Mouse (Mus musculus) stomach, postnatal 0 days (tissue): ENCODE data around the gene Iqcf3. TPM values are rescaled to one million over a fixed set of nuclear protein-coding genes. Genes with fewer than 3 reads are reported as not detected.

Experiments
- ATAC-seq: fragments of 200-750 bp; cut with Nextera tagmentation; 2 replicates; pipeline ENCODE4 v1.8.0; 2017; ENCODE audit not compliant: low FRiP score, low TSS enrichment
- DNase-seq: peaks from one replicate; pipeline ENCODE4 v3.0.0-alpha.2; 2016; ENCODE audit warnings: low spot score
- H3K27ac ChIP-seq: fragments of 300-500 bp; sonication (generic); replicated peaks from 2 replicates; pipeline ENCODE4 v1.5.1; 2014; ENCODE audit warnings: mild to moderate bottlenecking, control low read depth
- H3K27me3 ChIP-seq: fragments of 300-500 bp; sonication (generic); 2 replicates; pipeline ENCODE4 v1.6.1; 2014; ENCODE audit warnings: low read length; ENCODE audit not compliant: control insufficient read depth, insufficient read depth
- H3K36me3 ChIP-seq: fragments of 300-500 bp; sonication (generic); 2 replicates; pipeline ENCODE4 v1.6.1; 2014; ENCODE audit warnings: low read length, mixed read lengths; ENCODE audit not compliant: control insufficient read depth, insufficient read depth
- H3K4me1 ChIP-seq: fragments of 300-500 bp; sonication (generic); replicated peaks from 2 replicates; pipeline ENCODE4 v1.6.1; 2014; ENCODE audit warnings: antibody characterized with exemption; ENCODE audit not compliant: control insufficient read depth, insufficient read depth
- H3K4me2 ChIP-seq: fragments of 300-500 bp; sonication (generic); replicated peaks from 2 replicates; pipeline ENCODE4 v1.6.1; 2014; ENCODE audit warnings: low read depth, mild to moderate bottlenecking, control low read depth, moderate library complexity
- H3K4me3 ChIP-seq: fragments of 300-500 bp; sonication (generic); 2 replicates; pipeline ENCODE4 v1.5.1; 2014; ENCODE audit warnings: low read depth, low read length, control low read depth
- H3K9ac ChIP-seq: fragments of 300-500 bp; sonication (generic); 2 replicates; pipeline ENCODE4 v1.6.1; 2014; ENCODE audit warnings: mild to moderate bottlenecking, low read length, control low read depth, mixed read lengths
- H3K9me3 ChIP-seq: fragments of 300-500 bp; sonication (generic); 2 replicates; pipeline ENCODE4 v1.6.1; 2016; ENCODE audit warnings: low read length; ENCODE audit not compliant: control insufficient read depth
- CTCF ChIP-seq: IDR thresholded peaks from 2 replicates; pipeline ENCODE4 v1.5.1; 2016; ENCODE audit warnings: antibody characterized with exemption, low read depth, mild to moderate bottlenecking, moderate library complexity
- EP300 ChIP-seq: optimal IDR thresholded peaks from 2 replicates; pipeline ENCODE3; 2016; ENCODE audit warnings: antibody characterized with exemption
- WGBS: fragments of 180-500 bp; shearing (Covaris S2); extraction: QIAGEN DNeasy Blood & Tissue Kit; methylation state at CpG from one replicate; pipeline ENCODE4 v1.1.7; 2014; 5-methylcytosine and 5-hydroxymethylcytosine counted together
- polyA plus RNA-seq: library from polyadenylated mRNA; unstranded; fragments of >200 nt; fragmentation: Nextera tagmentation; extraction: Ambion mirVana; gene quantifications from 2 replicates; pipeline ENCODE4 v1.2.1, GENCODE M21; 2015

Gene Iqcf3
- polyA plus RNA-seq, 1 experiment from 2014 or later: not detected

GRCm38 (mm10) chr9:106519909-106520308, 41.5 kb downstream of the Iqcf3 start:
- 76% methylated on average over 8 of the region's 8 CpGs for WGBS
- H3K27me3 ChIP-seq: no peaks in the 10 kb centered on the region
- ATAC-seq (no peak), DNase-seq (no peak)
- H3K9ac ChIP-seq: no peak overlapping the region
- TF ChIP-seq CTCF: no peak
- no peak for TF ChIP-seq EP300
- no peaks in the 10 kb centered on the region for H3K9me3 ChIP-seq
- H3K4me1 ChIP-seq: no peaks in the 10 kb centered on the region
- H3K36me3 ChIP-seq: no peaks in the 10 kb centered on the region
- no peak overlapping the region for H3K4me2 ChIP-seq
- H3K27ac ChIP-seq: no peak overlapping the region
- H3K4me3 ChIP-seq: no peak overlapping the region

GRCm38 (mm10) chr9:106519433-106519832, 42.0 kb downstream of the Iqcf3 start:
- Histone ChIP-seq H3K4me1 (no peaks in the 10 kb centered on the region), H3K4me3 (no peak overlapping the region), H3K9me3 (no peaks in the 10 kb centered on the region), H3K27me3 (no peaks in the 10 kb centered on the region), H3K27ac (no peak overlapping the region), H3K4me2 (no peak overlapping the region), H3K9ac (no peak overlapping the region), H3K36me3 (no peaks in the 10 kb centered on the region)
- DNase-seq (no peak), ATAC-seq (no peak)
- TF ChIP-seq EP300 (no peak), CTCF (no peak)
- WGBS: 64% methylated on average over 2 of the region's 2 CpGs

GRCm38 (mm10) chr9:106514273-106514672, 47.2 kb downstream of the Iqcf3 start, which contains the start of gene Iqcf5:
Gene Iqcf5 (plus strand): TSS chr9:106514573.
- Histone ChIP-seq H3K4me1 (no peaks in the 10 kb centered on the region), H3K36me3 (no peaks in the 10 kb centered on the region), H3K27me3 (no peaks in the 10 kb centered on the region), H3K4me3 (no peak within 1 kb of the TSS), H3K9me3 (no peaks in the 10 kb centered on the region), H3K27ac (no peak within 1 kb of the TSS), H3K4me2 (no peak within 1 kb of the TSS), H3K9ac (no peak within 1 kb of the TSS)
- WGBS: 84% methylated on average over 4 of the region's 4 CpGs
- ATAC-seq: no peak
- no peak for DNase-seq
- TF ChIP-seq CTCF: no peak
- TF ChIP-seq EP300: no peak

GRCm38 (mm10) chr9:106513566-106513965, 47.9 kb downstream of the Iqcf3 start:
- H3K27ac ChIP-seq: no peak overlapping the region

GRCm38 (mm10) chr9:106512729-106513450, 48.5 kb downstream of the Iqcf3 start:
- no peaks in the 10 kb centered on the region for H3K36me3 ChIP-seq
- no peak for TF ChIP-seq CTCF
- TF ChIP-seq EP300: no peak
- no peak overlapping the region for H3K9ac ChIP-seq
- WGBS: 59% methylated on average over 13 of the region's 13 CpGs
- no peak overlapping the region for H3K4me2 ChIP-seq
- H3K4me3 ChIP-seq: no peak overlapping the region
- H3K27me3 ChIP-seq: no peaks in the 10 kb centered on the region
- DNase-seq (no peak), ATAC-seq (no peak)
- no peaks in the 10 kb centered on the region for H3K4me1 ChIP-seq
- H3K9me3 ChIP-seq: no peaks in the 10 kb centered on the region
- no peak overlapping the region for H3K27ac ChIP-seq

More at GRCm38 (mm10) chr9:106513566-106513965, 47.9 kb downstream of the Iqcf3 start:
- no peak overlapping the region for H3K4me3 ChIP-seq
- no peaks in the 10 kb centered on the region for H3K36me3 ChIP-seq
- H3K4me2 ChIP-seq: no peak overlapping the region
- no peak for ATAC-seq
- DNase-seq: no peak
- H3K4me1 ChIP-seq: no peaks in the 10 kb centered on the region
- WGBS: 78% methylated on average over 6 of the region's 6 CpGs
- H3K9me3 ChIP-seq: no peaks in the 10 kb centered on the region
- no peak for TF ChIP-seq CTCF
- TF ChIP-seq EP300: no peak
- no peak overlapping the region for H3K9ac ChIP-seq
- no peaks in the 10 kb centered on the region for H3K27me3 ChIP-seq

- H3K9me3 ChIP-seq: no peaks in the 10 kb centered on the region
- no peak overlapping the region for H3K9ac ChIP-seq
- H3K36me3 ChIP-seq: no peaks in the 10 kb centered on the region
- H3K4me1 ChIP-seq: no peaks in the 10 kb centered on the region
- H3K27ac ChIP-seq: no peak overlapping the region
- H3K27me3 ChIP-seq: no peaks in the 10 kb centered on the region
- ATAC-seq (no peak), DNase-seq (no peak)
- no peak overlapping the region for H3K4me2 ChIP-seq
- no peak for TF ChIP-seq EP300
- 91% methylated on average over 10 of the region's 10 CpGs for WGBS
- no peak overlapping the region for H3K4me3 ChIP-seq
Observed at GRCm38 (mm10) chr9:106509356-106509755, 52.1 kb downstream of the Iqcf3 start.
